Mouse (Mus musculus) CH12.LX (cell line): ENCODE measurements at regions not wholly inside any gene's neighbourhood (a gene's known extent, or its start where the extent isn't known, plus 50 kb on each side); places are given as distances from the start of the nearest gene placed in this dataset.

Experiments used
- DNase-seq: peaks from one replicate; pipeline ENCODE4 v3.0.0-alpha.2; 2013; ENCODE audit errors: extremely low read depth
- H3K27ac ChIP-seq: 2 replicates; pipeline ENCODE4 v1.5.1; 2012; ENCODE audit warnings: low read depth, mild to moderate bottlenecking, control low read depth, moderate library complexity; ENCODE audit not compliant: insufficient read depth
- H3K27me3 ChIP-seq: replicated peaks from 2 replicates; pipeline ENCODE3; 2012; ENCODE audit warnings: inconsistent platforms
- H3K36me3 ChIP-seq, 2 experiments: replicated peaks in 1 of 2; 2 replicates each; pipeline versions ENCODE3 to v1.6.1; 2012; ENCODE audit warnings: inconsistent platforms in 1 of 2, low read length in 1 of 2, mild to moderate bottlenecking in 1 of 2, mixed read lengths in 1 of 2, moderate library complexity in 1 of 2; ENCODE audit not compliant: control insufficient read depth in 1 of 2, insufficient read depth in 1 of 2
- H3K4me1 ChIP-seq, 2 experiments: 2 replicates each; pipeline ENCODE4 v1.6.1; 2012; ENCODE audit warnings: inconsistent platforms in 1 of 2, moderate library complexity in 1 of 2; ENCODE audit not compliant: insufficient read depth in 2 of 2, control insufficient read depth in 1 of 2
- H3K4me2 ChIP-seq: 2 replicates; pipeline ENCODE4 v1.6.1; 2012; ENCODE audit warnings: low read depth, mild to moderate bottlenecking, control low read depth; ENCODE audit not compliant: poor library complexity, insufficient read depth, severe bottlenecking
- H3K4me3 ChIP-seq, 3 experiments: fragments of 150-350 bp in 1 of 3; sonication (generic) in 1 of 3; replicated peaks in 1 of 3; 2 replicates each; pipeline versions ENCODE3 to v1.5.1; 2011 to 2012; ENCODE audit warnings: low read depth in 2 of 3, low read length in 2 of 3, mild to moderate bottlenecking in 2 of 3, moderate library complexity in 2 of 3, control low read depth in 1 of 3, improper control_type of control experiment in 1 of 3, inconsistent platforms in 1 of 3, mixed read lengths in 1 of 3; ENCODE audit not compliant: poor library complexity in 1 of 3
- H3K79me2 ChIP-seq: replicated peaks from 2 replicates; pipeline ENCODE4 v1.6.1; 2012; ENCODE audit warnings: mild to moderate bottlenecking, moderate library complexity; ENCODE audit not compliant: control insufficient read depth, poor library complexity, insufficient read depth, severe bottlenecking; ENCODE audit errors: extremely low read depth
- H3K9ac ChIP-seq: 2 replicates; pipeline ENCODE4 v1.6.1; 2012; ENCODE audit warnings: low read depth, mild to moderate bottlenecking, control low read depth, moderate library complexity; ENCODE audit not compliant: insufficient read depth
- H3K9me3 ChIP-seq: replicated peaks from 2 replicates; pipeline ENCODE3; 2012; ENCODE audit warnings: low read length, inconsistent platforms, mixed read lengths
- CHD1 ChIP-seq: IDR thresholded peaks from 2 replicates; pipeline ENCODE4 v1.6.1; 2012; ENCODE audit warnings: low read depth, low read length, improper control_type of control experiment, inconsistent platforms
- HCFC1 ChIP-seq: IDR thresholded peaks from 2 replicates; pipeline ENCODE4 v1.6.1; 2012; ENCODE audit warnings: low read depth, mild to moderate bottlenecking, inconsistent platforms, low read length, improper control_type of control experiment
- IRF4 ChIP-seq: IDR thresholded peaks from 2 replicates; pipeline ENCODE4 v1.6.1; 2014; ENCODE audit warnings: low read depth, mild to moderate bottlenecking, inconsistent platforms, low read length, improper control_type of control experiment
- KAT2A ChIP-seq: IDR thresholded peaks from 2 replicates; pipeline ENCODE4 v1.6.1; 2012; ENCODE audit warnings: low read length, improper control_type of control experiment, inconsistent platforms; ENCODE audit not compliant: insufficient replicate concordance
- MAFK ChIP-seq: IDR thresholded peaks from 2 replicates; pipeline ENCODE4 v1.6.1; 2011; ENCODE audit warnings: low read length, improper control_type of control experiment; ENCODE audit not compliant: insufficient replicate concordance
- MEF2A ChIP-seq: IDR thresholded peaks from 2 replicates; pipeline ENCODE4 v1.6.1; 2014; ENCODE audit warnings: low read depth, mild to moderate bottlenecking, inconsistent platforms, low read length, improper control_type of control experiment, borderline replicate concordance
- MYC ChIP-seq: IDR thresholded peaks from 2 replicates; pipeline ENCODE4 v1.6.1; 2011; ENCODE audit warnings: low read depth, mild to moderate bottlenecking, improper control_type of control experiment, low read length
- RAD21 ChIP-seq: IDR thresholded peaks from 2 replicates; pipeline ENCODE4 v1.6.1; 2011; ENCODE audit warnings: low read depth, mild to moderate bottlenecking, low read length, improper control_type of control experiment, moderate library complexity
- RCOR1 ChIP-seq: conservative IDR thresholded peaks from 2 replicates; pipeline ENCODE4 v1.6.1; 2012; ENCODE audit warnings: low read depth, mild to moderate bottlenecking, inconsistent platforms, low read length, improper control_type of control experiment
- SMC3 ChIP-seq: IDR thresholded peaks from 2 replicates; pipeline ENCODE4 v1.6.1; 2011; ENCODE audit warnings: low read depth, low read length, improper control_type of control experiment
- TBP ChIP-seq: conservative IDR thresholded peaks from 2 replicates; pipeline ENCODE4 v1.6.1; 2011; ENCODE audit warnings: low read depth, low read length, improper control_type of control experiment
- TCF12 ChIP-seq: IDR thresholded peaks from 2 replicates; pipeline ENCODE4 v1.6.1; 2014; ENCODE audit warnings: low read depth, mild to moderate bottlenecking, inconsistent platforms, low read length, improper control_type of control experiment
- USF1 ChIP-seq: IDR thresholded peaks from 2 replicates; pipeline ENCODE4 v1.6.1; 2014; ENCODE audit warnings: low read depth, mild to moderate bottlenecking, inconsistent platforms, low read length, improper control_type of control experiment
- USF2 ChIP-seq: conservative IDR thresholded peaks from 2 replicates; pipeline ENCODE4 v1.6.1; 2011; ENCODE audit warnings: low read depth, low read length, improper control_type of control experiment
- ZC3H11A ChIP-seq: IDR thresholded peaks from 2 replicates; pipeline ENCODE4 v1.6.1; 2012; ENCODE audit warnings: low read depth, mild to moderate bottlenecking, inconsistent platforms, low read length, improper control_type of control experiment
- dilution Hi-C: fragments of 300-500 bp; cut with MboI; formaldehyde crosslinking; loops from 2 replicates; pipeline ENCODE4 v1.14.3; 2020; ENCODE audit warnings: low sequenced_read_pairs; ENCODE audit not compliant: extremely low pct_unique_long_range_greater_than_20kb, extremely low pct_ligation_motif_present
- in situ Hi-C: fragments of 300-500 bp; cut with MboI; formaldehyde crosslinking; loops from 3 replicates; pipeline ENCODE4 v1.14.3; 2019; ENCODE audit warnings: low sequenced_read_pairs, low pct_ligation_motif_present, low pct_unique_long_range_greater_than_20kb, mixed read lengths

GRCm38 (mm10) chr4:80756114-80756513, 77.8 kb upstream of the Tyrp1 start:
- Histone ChIP-seq H3K27me3 (no peaks in the 10 kb centered on the region), H3K9ac (no peak overlapping the region), H3K4me2 (no peak overlapping the region), H3K9me3 (peaks cover 27% of the 10 kb centered on the region), H3K79me2 (no peaks in the 10 kb centered on the region), H3K27ac (no peak overlapping the region), H3K4me1 (no peaks in the 10 kb centered on the region), H3K36me3 (no peaks in the 10 kb centered on the region), H3K4me3 (no peak overlapping the region)
- TF ChIP-seq MAFK (no peak), TCF12 (no peak), RAD21 (no peak), RCOR1 (no peak), IRF4 (no peak), HCFC1 (no peak), TBP (no peak)
- DNase-seq, result no peak
- dilution Hi-C loops (no loop called here), in situ Hi-C loops (no loop called here)

GRCm38 (mm10) chr4:80764024-80764423, 69.9 kb upstream of the Tyrp1 start:
- dilution Hi-C loops, result no loop called here
- Histone ChIP-seq H3K9me3 (peaks cover 52% of the 10 kb centered on the region), H3K4me1 (no peaks in the 10 kb centered on the region), H3K4me2 (no peak overlapping the region), H3K36me3 (no peaks in the 10 kb centered on the region), H3K27ac (no peak overlapping the region), H3K9ac (no peak overlapping the region), H3K27me3 (no peaks in the 10 kb centered on the region), H3K79me2 (no peaks in the 10 kb centered on the region), H3K4me3 (no peak overlapping the region)
- no peak for TF ChIP-seq MYC
- TF ChIP-seq CHD1, result no peak
- TF ChIP-seq ZC3H11A, result no peak
- no peak for TF ChIP-seq MEF2A
- no peak for TF ChIP-seq USF1
- no peak for TF ChIP-seq USF2
- TF ChIP-seq KAT2A, result no peak
- no peak for DNase-seq
- in situ Hi-C loops, result no loop called here

- Histone ChIP-seq H3K79me2 (no peaks in the 10 kb centered on the region), H3K4me2 (no peak overlapping the region), H3K9me3 (peaks cover 60% of the 10 kb centered on the region), H3K36me3 (no peaks in the 10 kb centered on the region), H3K27ac (no peak overlapping the region), H3K27me3 (no peaks in the 10 kb centered on the region), H3K9ac (no peak overlapping the region), H3K4me1 (no peaks in the 10 kb centered on the region), H3K4me3 (no peak overlapping the region)
- in situ Hi-C loops, result no loop called here
- DNase-seq, result no peak
- dilution Hi-C loops, result no loop called here
- TF ChIP-seq SMC3, result no peak
- TF ChIP-seq RAD21, result peak; percentile 6
Observed at GRCm38 (mm10) chr4:80765781-80766180, 68.1 kb upstream of the Tyrp1 start.
